Mouse (Mus musculus) forebrain, embryonic 16.5 days (tissue): ENCODE data around the gene Ston2. TPM values are rescaled to one million over a fixed set of nuclear protein-coding genes. Genes with fewer than 3 reads are reported as not detected.

Experiments
- ATAC-seq: fragments of 200-750 bp; cut with Nextera tagmentation; 2 replicates; pipeline ENCODE4 v1.8.0; 2017; ENCODE audit warnings: mild to moderate bottlenecking, moderate library complexity
- H3K27ac ChIP-seq: fragments of 300-500 bp; sonication (generic); 2 replicates; pipeline ENCODE4 v1.5.1; 2014; ENCODE audit warnings: low read length, control low read depth
- H3K27me3 ChIP-seq: fragments of 300-500 bp; sonication (generic); replicated peaks from 2 replicates; pipeline ENCODE4 v1.6.1; 2014; ENCODE audit warnings: low read length; ENCODE audit not compliant: control insufficient read depth, insufficient read depth
- H3K36me3 ChIP-seq: fragments of 300-500 bp; sonication (generic); 2 replicates; pipeline ENCODE4 v1.6.1; 2014; ENCODE audit not compliant: control insufficient read depth, insufficient read depth
- H3K4me1 ChIP-seq: fragments of 300-500 bp; sonication (generic); replicated peaks from 2 replicates; pipeline ENCODE4 v1.6.1; 2014; ENCODE audit warnings: low read length; ENCODE audit not compliant: control insufficient read depth, insufficient read depth
- H3K4me2 ChIP-seq: fragments of 300-500 bp; sonication (generic); 2 replicates; pipeline ENCODE4 v1.6.1; 2014; ENCODE audit warnings: mild to moderate bottlenecking, low read length, control low read depth
- H3K4me3 ChIP-seq: fragments of 300-500 bp; sonication (generic); replicated peaks from 2 replicates; pipeline ENCODE4 v1.5.1; 2014; ENCODE audit warnings: mild to moderate bottlenecking, low read length, control low read depth
- H3K9ac ChIP-seq: fragments of 300-500 bp; sonication (generic); replicated peaks from 2 replicates; pipeline ENCODE4 v1.6.1; 2014; ENCODE audit warnings: low read depth, low read length, control low read depth
- H3K9me3 ChIP-seq: fragments of 300-500 bp; sonication (generic); 2 replicates; pipeline ENCODE4 v1.6.1; 2016; ENCODE audit warnings: low read length; ENCODE audit not compliant: control insufficient read depth
- WGBS: fragments of 180-500 bp; shearing (Covaris S2); extraction: QIAGEN DNeasy Blood & Tissue Kit; methylation state at CpG from one replicate; pipeline ENCODE4 v1.1.7; 2014; 5-methylcytosine and 5-hydroxymethylcytosine counted together
- polyA plus RNA-seq: library from polyadenylated mRNA; unstranded; fragments of >200 nt; fragmentation: Nextera tagmentation; extraction: Ambion mirVana; gene quantifications from 2 replicates; pipeline ENCODE4 v1.2.1, GENCODE M21; 2015

The Ston2 gene
- polyA plus RNA-seq, 1 experiment from 2014 or later = 6.4 TPM

GRCm38 (mm10) chr12:91759836-91760235 lies 28.4 kb downstream of the Ston2 start:
- H3K36me3 ChIP-seq = no peaks in the 10 kb centered on the region
- H3K4me2 ChIP-seq = no peak overlapping the region
- peaks cover 3% of the 10 kb centered on the region; the same call in 1 of the 2 replicates for H3K4me1 ChIP-seq
- no peak for ATAC-seq
- H3K27me3 ChIP-seq = no peaks in the 10 kb centered on the region
- WGBS = 92% methylated on average over 3 of the region's 3 CpGs
- H3K27ac ChIP-seq = no peak overlapping the region
- H3K9me3 ChIP-seq = no peaks in the 10 kb centered on the region
- no peak overlapping the region for H3K4me3 ChIP-seq
- no peak overlapping the region for H3K9ac ChIP-seq

GRCm38 (mm10) chr12:91757854-91758562 lies 30.2 kb downstream of the Ston2 start:
- no peak for ATAC-seq
- H3K9me3 ChIP-seq = no peaks in the 10 kb centered on the region
- no peak overlapping the region for H3K4me2 ChIP-seq
- H3K9ac ChIP-seq = no peak overlapping the region
- H3K27ac ChIP-seq = no peak overlapping the region
- no peaks in the 10 kb centered on the region for H3K27me3 ChIP-seq
- H3K4me1 ChIP-seq = peaks cover 3% of the 10 kb centered on the region; the same call in 1 of the 2 replicates
- 91% methylated on average over 13 of the region's 13 CpGs for WGBS
- H3K4me3 ChIP-seq = no peak overlapping the region
- H3K36me3 ChIP-seq = no peaks in the 10 kb centered on the region

- H3K9me3 ChIP-seq = no peaks in the 10 kb centered on the region
- 66% methylated on average over 5 of the region's 5 CpGs for WGBS
- no peak for ATAC-seq
Measured at GRCm38 (mm10) chr12:91756562-91757166, 31.5 kb downstream of the Ston2 start.

GRCm38 (mm10) chr12:91754606-91755005 lies 33.6 kb downstream of the Ston2 start:
- H3K27me3 ChIP-seq = no peaks in the 10 kb centered on the region
- ATAC-seq = peak; percentile 49; the same call in 1 of the 2 replicates

More at GRCm38 (mm10) chr12:91756562-91757166, 31.5 kb downstream of the Ston2 start:
- no peak overlapping the region for H3K9ac ChIP-seq
- no peak overlapping the region for H3K27ac ChIP-seq
- H3K4me2 ChIP-seq = no peak overlapping the region
- H3K4me3 ChIP-seq = no peak overlapping the region
- no peaks in the 10 kb centered on the region for H3K36me3 ChIP-seq
- H3K27me3 ChIP-seq = no peaks in the 10 kb centered on the region
- H3K4me1 ChIP-seq = peaks cover 3% of the 10 kb centered on the region; the same call in 1 of the 2 replicates

GRCm38 (mm10) chr12:91752711-91753110 lies 35.5 kb downstream of the Ston2 start:
- Histone ChIP-seq H3K36me3 (no peaks in the 10 kb centered on the region), H3K4me1 (peaks cover 11% of the 10 kb centered on the region), H3K27me3 (no peaks in the 10 kb centered on the region), H3K9ac (no peak overlapping the region), H3K9me3 (no peaks in the 10 kb centered on the region), H3K27ac (no peak overlapping the region), H3K4me2 (no peak overlapping the region), H3K4me3 (no peak overlapping the region)
- 95% methylated on average over 5 of the region's 5 CpGs for WGBS
- ATAC-seq = no peak

More at GRCm38 (mm10) chr12:91754606-91755005, 33.6 kb downstream of the Ston2 start:
- peaks cover 9% of the 10 kb centered on the region for H3K4me1 ChIP-seq
- H3K9me3 ChIP-seq = no peaks in the 10 kb centered on the region
- no peak overlapping the region for H3K27ac ChIP-seq
- H3K36me3 ChIP-seq = no peaks in the 10 kb centered on the region
- H3K4me2 ChIP-seq = no peak overlapping the region
- H3K4me3 ChIP-seq = no peak overlapping the region
- 62% methylated on average over 6 of the region's 6 CpGs for whole genome bisulfite sequencing
- H3K9ac ChIP-seq = no peak overlapping the region

GRCm38 (mm10) chr12:91751893-91752597 lies 36.1 kb downstream of the Ston2 start:
- 94% methylated on average over 13 of the region's 13 CpGs for WGBS
- Histone ChIP-seq H3K4me2 (no peak overlapping the region), H3K9ac (no peak overlapping the region), H3K9me3 (no peaks in the 10 kb centered on the region), H3K4me3 (no peak overlapping the region), H3K4me1 (peaks cover 11% of the 10 kb centered on the region), H3K27ac (no peak overlapping the region), H3K27me3 (no peaks in the 10 kb centered on the region), H3K36me3 (no peaks in the 10 kb centered on the region)
- ATAC-seq = no peak

DNA sequence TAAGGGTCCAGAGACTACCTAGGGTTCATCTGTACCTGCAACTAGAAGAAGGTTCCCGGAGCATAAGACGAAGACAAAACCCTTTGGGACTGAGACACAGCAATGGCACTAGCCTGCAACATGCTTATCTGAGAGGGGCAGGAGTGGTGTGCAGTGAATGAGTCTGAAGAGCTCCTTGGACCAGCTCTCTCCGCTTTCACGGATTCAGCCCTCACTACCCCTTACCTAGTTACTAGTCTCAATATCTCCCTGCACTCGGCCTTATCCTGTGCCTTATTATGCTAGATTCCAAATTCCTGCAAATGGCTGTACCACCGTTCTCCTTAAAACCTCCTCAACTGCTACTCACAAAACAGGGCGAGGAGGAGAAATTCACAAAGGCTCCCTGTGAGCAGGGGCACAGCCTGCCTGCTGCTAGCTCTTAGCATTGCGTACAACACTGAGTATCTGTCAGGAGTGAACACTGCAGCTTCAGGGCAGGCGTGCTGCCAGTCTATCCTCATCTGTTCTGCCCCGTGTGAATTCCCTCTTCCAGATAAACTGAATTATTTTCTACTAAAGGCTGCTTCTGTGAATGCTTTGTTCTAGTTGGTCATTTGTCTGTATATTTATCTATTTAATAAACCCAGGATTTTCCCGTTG lies 38.5 kb downstream of the Ston2 start:
- H3K9me3 ChIP-seq = no peaks in the 10 kb centered on the region
- H3K4me3 ChIP-seq = no peak overlapping the region
- H3K27ac ChIP-seq = no peak overlapping the region
- no peaks in the 10 kb centered on the region for H3K27me3 ChIP-seq
- H3K9ac ChIP-seq = 0 out of 2 replicates have a peak overlapping the region, but pooled peaks have one; percentile 8
- peaks cover 20% of the 10 kb centered on the region for H3K4me1 ChIP-seq
- H3K36me3 ChIP-seq = no peaks in the 10 kb centered on the region
- peak; percentile 67; the same call in 1 of the 2 replicates for ATAC-seq
- 60% methylated on average over 11 of the region's 11 CpGs for WGBS
- no peak overlapping the region for H3K4me2 ChIP-seq

DNA sequence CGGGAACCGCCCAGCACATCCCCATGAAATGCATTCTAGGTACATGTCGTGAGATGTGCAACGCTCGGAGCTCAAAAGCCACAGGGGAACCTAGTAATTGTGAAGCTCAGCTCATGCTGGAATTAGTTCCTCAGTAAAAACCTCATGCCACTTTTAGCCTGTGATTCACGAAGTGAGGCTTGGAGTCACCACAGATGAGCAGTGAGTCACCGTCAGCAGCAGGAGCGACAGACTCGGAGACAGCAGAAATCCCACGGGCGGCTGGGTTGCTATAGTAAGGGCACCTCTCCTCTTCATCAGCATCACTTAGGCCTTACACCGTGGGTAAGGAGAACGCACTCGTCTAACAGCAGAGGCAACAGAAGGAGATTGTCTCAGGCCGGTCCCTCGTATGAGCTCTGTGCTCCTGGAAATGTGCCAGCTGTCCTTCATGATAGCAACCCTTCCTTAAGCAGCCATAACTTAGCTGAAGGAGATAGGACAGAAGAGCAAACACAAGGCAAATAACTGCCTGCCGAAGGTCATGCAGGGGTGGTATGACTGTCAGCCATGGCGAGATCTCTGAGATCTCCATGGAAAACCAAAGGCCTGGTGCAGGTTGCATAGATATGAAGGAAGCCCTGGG lies 39.8 kb downstream of the Ston2 start:
- Histone ChIP-seq H3K27me3 (no peaks in the 10 kb centered on the region), H3K36me3 (no peaks in the 10 kb centered on the region), H3K4me2 (no peak overlapping the region), H3K9me3 (no peaks in the 10 kb centered on the region), H3K27ac (no peak overlapping the region), H3K9ac (no peak overlapping the region), H3K4me3 (no peak overlapping the region), H3K4me1 (peaks cover 22% of the 10 kb centered on the region)
- 63% methylated on average over 18 of the region's 18 CpGs for WGBS
- ATAC-seq = 0 out of 2 replicates have a peak, but pooled peaks have one; percentile 30
